Mouse (Mus musculus) NIH3T3 (cell line): ENCODE measurements around the gene Cspg5.
A peak's percentile ranks its signal among the peaks of the same experiment; 100 is the strongest.

Experiments used
- DNase-seq: peaks from one replicate; pipeline ENCODE4 v3.0.0-alpha.2; 2012; ENCODE audit warnings: low read depth

Gene Cspg5

GRCm38 (mm10) chr9:110255407-110256019 is 11.9 kb downstream of the Cspg5 start:
- DNase-seq, result no peak

DNA sequence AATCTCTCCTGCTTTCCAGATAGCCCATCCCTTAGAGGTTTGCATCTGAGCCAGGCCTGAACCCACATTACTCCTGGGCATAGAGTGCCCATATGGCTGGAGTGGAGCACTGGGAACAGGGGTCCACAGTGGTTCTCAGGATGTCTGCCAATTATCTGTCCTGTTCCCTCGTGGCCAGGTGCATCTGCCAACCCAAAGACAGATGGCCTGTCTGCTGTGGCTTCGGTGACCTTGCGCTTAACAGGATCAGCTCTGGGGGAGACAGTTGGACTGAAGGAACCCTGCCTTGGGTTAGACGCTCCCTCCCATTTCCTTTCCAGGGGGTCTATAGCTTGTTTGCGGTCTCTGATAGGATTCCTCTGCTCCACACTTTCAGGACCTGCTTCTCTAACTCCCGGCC is 15.1 kb downstream of the Cspg5 start:
- no peak for DNase-seq

DNA sequence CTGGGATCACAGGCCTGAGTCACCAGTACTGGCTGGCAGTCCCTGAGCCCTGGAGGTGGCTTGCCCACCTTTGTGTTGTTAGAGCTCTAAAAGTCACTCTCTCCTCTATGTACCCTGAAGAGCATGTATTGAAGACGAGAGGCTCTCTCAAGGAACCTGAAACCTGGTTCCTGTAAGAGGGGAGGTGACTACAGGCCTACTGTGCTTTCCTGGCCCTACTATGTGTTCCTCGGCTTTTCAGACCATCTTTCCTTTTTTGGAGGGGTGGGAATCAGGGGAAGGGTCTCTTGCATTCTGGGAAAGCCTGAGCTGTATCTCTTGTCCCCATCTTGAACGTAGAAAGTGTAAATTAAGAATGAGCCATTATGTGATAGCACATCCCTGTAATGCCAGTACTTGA is 15.5 kb downstream of the Cspg5 start:
- no peak for DNase-seq

GRCm38 (mm10) chr9:110263181-110263580 is 19.6 kb downstream of the Cspg5 start:
- no peak for DNase-seq

GRCm38 (mm10) chr9:110264991-110265390 is 21.4 kb downstream of the Cspg5 start:
- no peak for DNase-seq

- no peak for DNase-seq
These were observed 24.8 kb downstream of the Cspg5 start for GRCm38 (mm10) chr9:110268416-110268815.

GRCm38 (mm10) chr9:110272330-110272729 is 28.7 kb downstream of the Cspg5 start:
- DNase-seq, result no peak

DNA sequence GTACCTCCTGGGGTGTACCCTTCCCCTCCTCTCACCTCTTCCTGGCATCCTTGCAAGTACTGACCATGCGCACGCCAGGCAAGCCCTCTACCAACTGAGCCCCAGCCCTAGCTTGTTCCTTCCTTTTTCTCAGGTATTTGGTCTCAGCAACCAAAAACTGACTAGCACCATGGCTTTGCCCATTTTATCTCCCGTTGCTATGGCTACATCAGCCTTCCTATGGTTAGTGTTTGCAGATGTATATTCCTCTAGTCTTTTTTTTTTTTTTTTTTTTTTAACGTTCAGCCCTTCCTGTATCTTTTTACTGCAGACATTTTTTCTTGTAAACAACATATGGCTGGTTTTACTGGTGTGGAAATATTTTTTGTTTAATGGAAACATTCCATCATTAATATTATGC is 29.9 kb downstream of the Cspg5 start:
- DNase-seq, result no peak

DNA sequence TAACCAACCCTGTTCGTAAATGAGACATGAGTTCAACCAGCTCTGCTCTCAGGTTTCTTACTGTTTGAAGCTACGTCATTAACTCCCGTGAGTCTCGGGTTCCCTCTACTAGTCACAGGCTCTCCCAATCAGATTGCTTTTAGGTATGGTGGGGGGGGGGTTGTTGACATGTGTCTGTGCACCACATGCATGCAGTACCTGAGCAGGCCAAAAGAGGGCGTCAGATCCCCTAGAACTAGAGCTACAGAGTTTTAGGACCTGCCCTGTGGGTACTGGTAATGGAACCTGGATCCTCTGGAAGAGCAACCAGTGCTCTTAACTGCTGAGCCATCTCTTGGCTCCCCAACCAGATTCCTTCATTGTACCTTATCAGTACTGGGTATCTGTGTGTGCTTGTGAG is 32.3 kb downstream of the Cspg5 start:
- DNase-seq, result peak; percentile 9

DNA sequence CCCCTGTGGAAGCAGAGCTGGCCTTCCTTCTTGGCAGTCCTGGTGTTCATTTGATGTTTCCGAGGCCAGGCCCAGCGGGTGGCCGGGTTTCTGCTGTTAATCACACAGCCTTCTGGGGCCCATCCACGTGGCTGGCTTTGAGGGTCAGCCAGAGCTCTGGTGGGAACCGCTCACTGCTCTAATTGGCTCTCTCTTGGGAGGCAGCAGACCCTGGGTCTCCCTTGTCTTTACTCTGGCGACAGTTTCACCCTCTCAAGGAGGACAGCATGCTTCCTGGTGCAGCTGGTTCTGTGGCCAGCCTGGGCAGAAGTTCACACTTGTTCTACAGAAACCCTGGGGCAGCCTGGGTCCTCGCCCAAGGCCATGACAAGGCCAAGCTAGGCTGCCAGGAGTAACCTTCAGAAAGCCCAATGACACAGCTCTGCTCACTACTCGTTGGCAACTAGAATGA is 33.9 kb downstream of the Cspg5 start:
- no peak for DNase-seq

- DNase-seq, result no peak
These were observed 40.6 kb downstream of the Cspg5 start for GRCm38 (mm10) chr9:110284075-110284697.

GRCm38 (mm10) chr9:110287321-110287924 is 43.8 kb downstream of the Cspg5 start:
- no peak for DNase-seq

DNA sequence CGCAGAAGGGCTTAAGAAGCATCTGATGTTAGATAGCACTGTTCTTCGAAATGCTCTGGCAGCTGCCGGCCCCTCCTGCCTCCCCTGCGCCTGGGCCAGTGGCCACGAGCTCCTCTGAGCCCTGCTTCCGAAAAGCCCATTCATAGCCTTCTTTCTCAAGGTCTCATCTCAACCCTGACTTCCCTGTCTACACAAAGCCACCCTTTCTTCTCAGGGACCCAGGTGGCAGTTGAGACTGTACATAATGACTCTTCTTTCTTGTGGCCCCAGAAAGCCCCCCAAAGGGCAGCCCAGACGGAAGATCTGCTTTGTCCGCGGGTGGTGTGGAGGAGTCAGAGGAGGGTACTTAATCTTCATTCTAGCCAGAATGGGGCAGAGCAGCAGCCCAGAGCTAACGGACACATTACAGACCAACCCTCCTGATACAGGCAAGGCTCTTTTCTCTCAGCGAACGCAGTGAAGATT is 49.7 kb downstream of the Cspg5 start:
- DNase-seq, result no peak

GRCm38 (mm10) chr9:110293873-110294415 is 50.4 kb downstream of the Cspg5 start:
- DNase-seq, result no peak

GRCm38 (mm10) chr9:110294786-110295185 is 51.2 kb downstream of the Cspg5 start:
- no peak for DNase-seq

GRCm38 (mm10) chr9:110296867-110297627 is 53.5 kb downstream of the Cspg5 start:
- DNase-seq, result peak; percentile 89

DNA sequence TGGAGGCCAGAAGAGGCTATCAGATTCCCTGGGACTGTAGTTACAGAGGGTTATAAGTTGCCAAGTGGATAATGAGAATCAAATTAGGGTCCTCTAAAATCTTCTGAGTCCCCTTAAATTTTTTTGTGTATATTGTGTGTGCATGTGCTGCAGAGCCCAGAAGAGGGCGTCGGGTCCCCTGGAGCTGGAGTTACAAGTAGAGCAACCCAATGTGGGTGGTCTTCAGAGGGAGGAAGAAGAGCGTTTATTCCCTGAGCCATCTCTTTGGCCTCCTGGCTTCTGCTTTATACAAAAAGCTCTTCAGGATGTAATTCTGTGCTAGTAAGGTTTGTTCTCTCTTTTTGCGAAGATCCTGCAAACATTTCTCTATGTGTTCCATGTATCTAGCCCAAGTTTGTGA is 60.9 kb downstream of the Cspg5 start:
- DNase-seq, result peak; percentile 67

DNA sequence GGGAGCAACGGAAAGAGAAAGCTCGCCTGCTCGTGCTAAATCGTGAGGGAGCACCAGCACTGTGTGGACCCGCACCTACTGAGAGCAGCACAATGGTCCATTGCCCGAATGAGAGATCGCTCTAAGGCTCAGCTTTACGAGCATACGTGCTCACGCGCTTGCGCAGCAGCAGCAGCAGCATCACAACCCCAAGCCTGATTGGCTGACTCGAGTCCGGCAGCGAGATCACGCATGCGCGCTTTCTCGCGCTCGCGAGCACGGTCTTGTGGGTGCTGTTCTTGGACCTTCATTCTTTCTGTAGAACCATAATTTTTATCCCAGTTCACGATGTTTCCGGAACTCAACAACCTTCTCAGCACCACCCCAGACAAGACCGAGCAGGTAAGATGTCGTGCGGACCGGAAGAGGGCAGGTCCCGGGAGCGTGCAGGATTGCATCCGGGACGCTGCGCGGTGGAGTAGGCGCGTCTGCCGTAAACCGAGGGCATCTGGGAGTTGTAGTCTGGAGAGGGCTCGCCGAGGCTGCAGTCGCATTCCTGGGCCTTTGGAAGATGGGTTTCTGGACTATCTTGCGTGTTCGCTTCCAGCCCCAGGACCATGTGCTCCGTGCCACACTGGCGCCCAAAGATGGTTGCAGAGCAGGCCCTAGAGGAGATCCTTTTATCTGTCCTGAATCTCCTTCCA is 61.5 kb downstream of the Cspg5 start, which contains the start of gene Elp6:
Elp6 (plus strand) TSS at position 205 of the 683 bp plus-strand sequence.
- peak; percentile 93 for DNase-seq

DNA sequence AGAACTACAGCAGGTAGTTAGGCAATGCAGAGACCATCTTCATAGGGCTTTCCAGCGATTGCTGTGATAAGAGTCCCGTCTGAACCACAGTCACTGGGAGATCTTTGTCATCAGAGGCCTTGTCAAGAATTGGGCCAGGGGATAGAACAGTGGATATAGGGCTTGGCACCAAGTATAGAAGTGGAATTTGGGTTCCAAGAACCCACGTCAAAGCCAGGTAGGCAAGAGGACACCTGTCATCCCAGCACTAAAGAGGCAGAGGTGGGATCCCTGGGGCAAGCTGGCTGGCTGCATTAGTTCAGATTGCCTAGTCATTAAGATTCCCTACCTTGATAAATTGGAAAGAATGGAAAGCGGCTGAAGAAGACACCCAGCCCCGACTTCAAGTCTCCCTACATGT is 62.8 kb downstream of the Cspg5 start:
- no peak for DNase-seq
